Mouse (Mus musculus): Measurements from ENCODE around the gene Kri1. TPM values are rescaled to one million over a fixed set of nuclear protein-coding genes. Genes with fewer than 3 reads are reported as not detected.

The Kri1 gene
- polyA plus RNA-seq, 1 experiment from 2014 or later: 8.7 TPM

GRCm38 (mm10) chr9:21243826-21244427 is 43.8 kb downstream of the Kri1 start:
- Histone ChIP-seq H3K4me1 (replicated peaks; ENCODE audit: insufficient read depth, low read length) (peaks cover 12% of the 10 kb centered on the region; the same call in 1 of the 2 replicates), H3K27me3 (ENCODE audit: insufficient read depth, low read length) (peaks cover 48% of the 10 kb centered on the region), H3K4me2 (ENCODE audit: low read length) (peak overlapping the region; percentile 79), H3K36me3 (ENCODE audit: insufficient read depth, low read length) (no peaks in the 10 kb centered on the region), H3K27ac (no peak overlapping the region), H3K9ac (ENCODE audit: low read depth, low read length) (no peak overlapping the region), H3K9me3 (replicated peaks; ENCODE audit: low read length) (no peaks in the 10 kb centered on the region), H3K4me3 (replicated peaks; ENCODE audit: low read depth, low read length) (peak overlapping the region; percentile 42)
- ATAC-seq (replicated peaks; ENCODE audit: low FRiP score, low read depth): no peak
- 7% methylated on average over 39 of the region's 42 CpGs for WGBS
- no peak for DNase-seq (ENCODE audit: low spot score)
- TF ChIP-seq CTCF (IDR thresholded peaks at IDR 0.05; ENCODE audit: low read depth): no peak

GRCm38 (mm10) chr9:21241343-21241742 is 46.4 kb downstream of the Kri1 start:
- Histone ChIP-seq H3K9ac (ENCODE audit: low read depth, low read length) (no peak overlapping the region), H3K4me1 (replicated peaks; ENCODE audit: insufficient read depth, low read length) (peaks cover 22% of the 10 kb centered on the region), H3K36me3 (ENCODE audit: insufficient read depth, low read length) (no peaks in the 10 kb centered on the region), H3K27ac (no peak overlapping the region), H3K9me3 (replicated peaks; ENCODE audit: low read length) (no peaks in the 10 kb centered on the region), H3K4me3 (replicated peaks; ENCODE audit: low read depth, low read length) (no peak overlapping the region), H3K27me3 (ENCODE audit: insufficient read depth, low read length) (peaks cover 29% of the 10 kb centered on the region), H3K4me2 (ENCODE audit: low read length) (no peak overlapping the region)
- peak; percentile 97 for DNase-seq (ENCODE audit: low spot score)
- 5% methylated on average over 11 of the region's 11 CpGs for WGBS
- TF ChIP-seq CTCF (IDR thresholded peaks at IDR 0.05; ENCODE audit: low read depth): peak; percentile 98
- no peak for ATAC-seq (replicated peaks; ENCODE audit: low FRiP score, low read depth)

- Histone ChIP-seq H3K27ac (peak overlapping the region; percentile 25; the same call in 1 of the 2 replicates), H3K36me3 (ENCODE audit: insufficient read depth, low read length) (peaks cover 7% of the 10 kb centered on the region; the same call in 1 of the 2 replicates), H3K4me1 (replicated peaks; ENCODE audit: insufficient read depth, low read length) (peaks cover 17% of the 10 kb centered on the region), H3K4me3 (replicated peaks; ENCODE audit: low read depth, low read length) (peak overlapping the region; percentile 97), H3K9ac (ENCODE audit: low read depth, low read length) (peak overlapping the region; percentile 95), H3K4me2 (ENCODE audit: low read length) (peak overlapping the region; percentile 86), H3K27me3 (ENCODE audit: insufficient read depth, low read length) (peaks cover 17% of the 10 kb centered on the region), H3K9me3 (replicated peaks; ENCODE audit: low read length) (no peaks in the 10 kb centered on the region)
- no peak for ATAC-seq (replicated peaks; ENCODE audit: low FRiP score, low read depth)
- 35% methylated on average over 4 of the region's 4 CpGs for WGBS
- TF ChIP-seq CTCF (IDR thresholded peaks at IDR 0.05; ENCODE audit: low read depth): no peak
- DNase-seq (ENCODE audit: low spot score): no peak
Observed at GRCm38 (mm10) chr9:21239465-21239848, 48.3 kb downstream of the Kri1 start.

- no peak for TF ChIP-seq CTCF (IDR thresholded peaks at IDR 0.05; ENCODE audit: low read depth)
- peak within 1 kb of the TSS; percentile 95 for H3K9ac ChIP-seq (ENCODE audit: low read depth, low read length)
- H3K9me3 ChIP-seq (replicated peaks; ENCODE audit: low read length): no peaks in the 10 kb centered on the region
- H3K4me3 ChIP-seq (replicated peaks; ENCODE audit: low read depth, low read length): peak within 1 kb of the TSS; percentile 97
- DNase-seq (ENCODE audit: low spot score) (peak; percentile 90), ATAC-seq (replicated peaks; ENCODE audit: low FRiP score, low read depth) (peak; percentile 84)
- WGBS: 0% methylated on average over 74 of the region's 90 CpGs
- peaks cover 12% of the 10 kb centered on the region for H3K4me1 ChIP-seq (replicated peaks; ENCODE audit: insufficient read depth, low read length)
- H3K36me3 ChIP-seq (ENCODE audit: insufficient read depth, low read length): peaks cover 7% of the 10 kb centered on the region
- peaks cover 11% of the 10 kb centered on the region for H3K27me3 ChIP-seq (ENCODE audit: insufficient read depth, low read length)
- peak within 1 kb of the TSS; percentile 86 for H3K4me2 ChIP-seq (ENCODE audit: low read length)
- H3K27ac ChIP-seq: peak within 1 kb of the TSS; percentile 92
Observed at GRCm38 (mm10) chr9:21238733-21239464, 48.9 kb downstream of the Kri1 start, which contains the start of gene Keap1. Gene Keap1 (minus strand): TSS chr9:21239361.

- H3K4me1 ChIP-seq (replicated peaks; ENCODE audit: insufficient read depth, low read length): peaks cover 10% of the 10 kb centered on the region
- ATAC-seq (replicated peaks; ENCODE audit: low FRiP score, low read depth) (no peak), DNase-seq (ENCODE audit: low spot score) (peak; percentile 51)
- 1% methylated on average over 29 of the region's 31 CpGs for WGBS
- no peaks in the 10 kb centered on the region for H3K9me3 ChIP-seq (replicated peaks; ENCODE audit: low read length)
- H3K9ac ChIP-seq (ENCODE audit: low read depth, low read length): peak overlapping the region; percentile 95
- peak overlapping the region; percentile 97 for H3K4me3 ChIP-seq (replicated peaks; ENCODE audit: low read depth, low read length)
- H3K27me3 ChIP-seq (ENCODE audit: insufficient read depth, low read length): peaks cover 4% of the 10 kb centered on the region; the same call in 1 of the 2 replicates
- no peak for TF ChIP-seq CTCF (IDR thresholded peaks at IDR 0.05; ENCODE audit: low read depth)
- peak overlapping the region; percentile 86 for H3K4me2 ChIP-seq (ENCODE audit: low read length)
- peaks cover 15% of the 10 kb centered on the region for H3K36me3 ChIP-seq (ENCODE audit: insufficient read depth, low read length)
- H3K27ac ChIP-seq: peak overlapping the region; percentile 92
Observed at GRCm38 (mm10) chr9:21238004-21238732, 49.6 kb downstream of the Kri1 start.

GRCm38 (mm10) chr9:21237368-21238003 is 50.3 kb downstream of the Kri1 start:
- TF ChIP-seq CTCF (IDR thresholded peaks at IDR 0.05; ENCODE audit: low read depth): peak; percentile 40; the same call in 1 of the 2 replicates
- peaks cover 10% of the 10 kb centered on the region for H3K4me1 ChIP-seq (replicated peaks; ENCODE audit: insufficient read depth, low read length)
- peak overlapping the region; percentile 92 for H3K27ac ChIP-seq
- peak overlapping the region; percentile 95 for H3K9ac ChIP-seq (ENCODE audit: low read depth, low read length)
- H3K4me2 ChIP-seq (ENCODE audit: low read length): peak overlapping the region; percentile 86
- H3K4me3 ChIP-seq (replicated peaks; ENCODE audit: low read depth, low read length): peak overlapping the region; percentile 97
- peak; percentile 26 for ATAC-seq (replicated peaks; ENCODE audit: low FRiP score, low read depth)
- H3K36me3 ChIP-seq (ENCODE audit: insufficient read depth, low read length): peaks cover 19% of the 10 kb centered on the region
- H3K9me3 ChIP-seq (replicated peaks; ENCODE audit: low read length): no peaks in the 10 kb centered on the region
- WGBS: 11% methylated on average over 19 of the region's 19 CpGs
- DNase-seq (ENCODE audit: low spot score): peak; percentile 75
- H3K27me3 ChIP-seq (ENCODE audit: insufficient read depth, low read length): no peaks in the 10 kb centered on the region
